Mouse (Mus musculus) layer of hippocampus, adult 2 months (tissue): Measurements from ENCODE around the gene Phf1. TPM values are rescaled to one million over a fixed set of nuclear protein-coding genes. Genes with fewer than 3 reads are reported as not detected.
A peak's percentile ranks its signal among the peaks of the same experiment; 100 is the strongest.
"Not testable (repeated sequence)": the region's sequence is repeated elsewhere in the genome, so short reads cannot be mapped to it uniquely, and the experiment has no call there.

Experiments
- DNase-seq, 2 experiments: peaks; one replicate each; pipeline ENCODE4 v3.0.0; 2022; ENCODE audit warnings: low spot score in 2 of 2
- H3K27ac ChIP-seq: fragments of 200-600 bp; 2 replicates; pipeline ENCODE4 v1.8.1; 2022
- H3K4me3 ChIP-seq: fragments of 200-600 bp; 2 replicates; pipeline ENCODE4 v1.8.1; 2022; ENCODE audit warnings: mild to moderate bottlenecking
- CTCF ChIP-seq: fragments of 200-600 bp; conservative IDR thresholded peaks from 2 replicates; pipeline ENCODE4 v1.8.1; 2022; ENCODE audit warnings: antibody characterized with exemption, mild to moderate bottlenecking, moderate library complexity
- total RNA-seq, 2 experiments: library from RNA; stranded (reverse); gene quantifications; 2 replicates each; pipeline ENCODE4 v1.2.3; 2021

Phf1 gene
- total RNA-seq, 2 experiments from 2014 or later: 31.4 to 33.9 TPM

GRCm38 (mm10) chr17:26961572-26962240 lies 28.9 kb downstream of the Phf1 start:
- no peak for DNase-seq
- Histone ChIP-seq H3K27ac (no peak overlapping the region), H3K4me3 (no peak overlapping the region)
- TF ChIP-seq CTCF: no peak

DNA sequence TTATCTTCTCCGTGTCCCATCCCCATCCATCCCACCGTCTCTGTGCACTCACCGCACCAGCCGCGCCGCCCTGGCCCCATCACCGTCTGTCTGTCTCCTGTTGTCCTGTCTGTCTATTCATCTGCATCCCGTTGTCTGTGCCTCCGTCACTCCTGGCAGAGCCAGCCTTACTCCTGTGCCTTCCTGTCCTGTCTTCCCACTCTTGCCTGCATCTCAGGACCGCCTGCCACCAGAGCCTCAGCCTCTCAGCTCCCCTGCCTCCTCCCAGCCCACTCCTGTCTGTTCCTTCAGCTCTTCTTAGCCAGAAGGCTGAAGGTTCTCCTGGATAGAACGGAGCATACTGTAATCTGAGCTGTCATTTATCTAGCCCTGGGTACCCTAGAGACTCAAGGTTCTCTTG lies 34.1 kb downstream of the Phf1 start:
- no peak for TF ChIP-seq CTCF
- Histone ChIP-seq H3K27ac (peak overlapping the region; percentile 77; the same call in 1 of the 2 replicates), H3K4me3 (no peak overlapping the region)
- DNase-seq: no peak

GRCm38 (mm10) chr17:26967477-26967876 lies 34.6 kb downstream of the Phf1 start:
- Histone ChIP-seq H3K27ac (peak overlapping the region; percentile 77), H3K4me3 (no peak overlapping the region)
- TF ChIP-seq CTCF: no peak
- no peak for DNase-seq

- TF ChIP-seq CTCF: no peak
- peak overlapping the region; percentile 77 for H3K27ac ChIP-seq
- no peak for DNase-seq
Measured at GRCm38 (mm10) chr17:26968200-26968611, 35.4 kb downstream of the Phf1 start.

GRCm38 (mm10) chr17:26969257-26969656 lies 36.4 kb downstream of the Phf1 start:
- DNase-seq: no peak
- Histone ChIP-seq H3K27ac (peak overlapping the region; percentile 77), H3K4me3 (no peak overlapping the region)
- TF ChIP-seq CTCF: no peak

More at GRCm38 (mm10) chr17:26968200-26968611, 35.4 kb downstream of the Phf1 start:
- no peak overlapping the region for H3K4me3 ChIP-seq

- no peak for DNase-seq
- peak overlapping the region; percentile 77; the same call in 1 of the 2 replicates for H3K27ac ChIP-seq
- H3K4me3 ChIP-seq: no peak overlapping the region
- no peak for TF ChIP-seq CTCF
Measured at GRCm38 (mm10) chr17:26970221-26970620, 37.4 kb downstream of the Phf1 start.

GRCm38 (mm10) chr17:26971247-26971905 lies 38.5 kb downstream of the Phf1 start:
- H3K27ac ChIP-seq: peak overlapping the region; percentile 94; the same call in 1 of the 2 replicates
- no peak for TF ChIP-seq CTCF
- DNase-seq: no peak
- H3K4me3 ChIP-seq: no peak overlapping the region

DNA sequence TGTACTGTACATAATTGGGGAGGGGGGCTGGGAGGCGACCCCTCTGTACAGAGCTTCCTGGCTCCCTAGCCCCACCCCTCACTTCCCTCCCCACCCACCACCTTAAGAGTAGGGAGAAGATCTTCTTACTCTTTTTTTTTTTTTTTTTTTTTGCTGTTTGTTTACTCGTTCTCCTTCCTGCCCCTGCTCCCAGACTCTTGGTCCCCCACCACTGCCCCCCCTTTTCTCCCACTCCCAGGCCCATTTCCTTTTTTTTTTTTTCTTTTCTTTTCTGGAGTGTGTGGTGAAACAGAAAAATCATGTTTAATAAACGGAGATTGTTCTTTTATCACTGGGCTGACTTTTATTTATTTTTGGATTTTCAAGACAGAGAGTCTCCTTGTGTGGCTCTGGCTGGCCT lies 39.3 kb downstream of the Phf1 start:
- H3K4me3 ChIP-seq: peak overlapping the region; percentile 84
- TF ChIP-seq CTCF: no peak
- H3K27ac ChIP-seq: peak overlapping the region; percentile 94
- DNase-seq: no peak

- no peak for TF ChIP-seq CTCF
- DNase-seq: peak; percentile 95 to 96
- Histone ChIP-seq H3K4me3 (peak within 1 kb of the TSS; percentile 84), H3K27ac (peak within 1 kb of the TSS; percentile 94)
Measured at GRCm38 (mm10) chr17:26972703-26973574, 40.1 kb downstream of the Phf1 start, which contains the start of gene Zbtb9. Gene Zbtb9 (plus strand): TSS chr17:26973167.

DNA sequence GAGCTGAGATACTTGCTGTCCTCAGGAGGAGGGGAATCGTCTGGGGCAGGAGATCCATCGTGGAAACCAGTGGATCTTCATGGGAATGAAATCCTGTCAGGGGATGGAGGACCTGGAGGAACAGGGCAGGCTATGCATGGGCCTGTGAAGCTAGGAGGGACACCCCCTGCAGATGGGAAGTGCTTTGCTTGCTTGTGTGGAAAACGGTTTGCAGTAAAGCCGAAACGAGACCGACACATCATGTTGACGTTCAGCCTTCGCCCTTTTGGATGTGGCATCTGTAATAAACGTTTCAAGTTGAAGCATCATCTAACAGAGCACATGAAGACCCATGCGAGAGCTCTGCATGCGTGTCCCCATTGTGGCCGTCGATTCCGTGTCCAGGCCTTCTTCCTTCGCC lies 41.7 kb downstream of the Phf1 start:
- Histone ChIP-seq H3K4me3 (no peak overlapping the region), H3K27ac (no peak overlapping the region)
- TF ChIP-seq CTCF: no peak
- no peak for DNase-seq

DNA sequence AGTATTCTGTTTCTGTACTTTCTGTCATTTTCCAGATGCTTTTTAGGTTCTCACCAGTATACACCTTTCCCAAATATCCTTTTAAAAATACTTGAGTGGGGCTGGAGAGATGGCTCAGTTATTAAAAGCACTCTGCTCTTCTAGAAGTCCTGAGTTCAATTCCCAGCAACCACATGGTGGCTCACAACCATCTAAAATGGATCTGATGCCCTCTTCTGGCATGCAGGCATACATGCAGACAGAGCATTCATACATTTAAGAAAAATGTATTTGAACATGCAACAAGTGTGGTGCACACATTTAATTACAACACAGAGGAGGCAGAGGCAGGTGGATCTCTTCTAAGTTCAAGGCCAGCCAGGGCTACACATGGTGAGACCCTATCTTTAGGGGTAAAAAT lies 42.6 kb downstream of the Phf1 start:
- no peak overlapping the region for H3K27ac ChIP-seq
- TF ChIP-seq CTCF: peak; percentile 58
- H3K4me3 ChIP-seq: no peak overlapping the region
- no peak for DNase-seq

DNA sequence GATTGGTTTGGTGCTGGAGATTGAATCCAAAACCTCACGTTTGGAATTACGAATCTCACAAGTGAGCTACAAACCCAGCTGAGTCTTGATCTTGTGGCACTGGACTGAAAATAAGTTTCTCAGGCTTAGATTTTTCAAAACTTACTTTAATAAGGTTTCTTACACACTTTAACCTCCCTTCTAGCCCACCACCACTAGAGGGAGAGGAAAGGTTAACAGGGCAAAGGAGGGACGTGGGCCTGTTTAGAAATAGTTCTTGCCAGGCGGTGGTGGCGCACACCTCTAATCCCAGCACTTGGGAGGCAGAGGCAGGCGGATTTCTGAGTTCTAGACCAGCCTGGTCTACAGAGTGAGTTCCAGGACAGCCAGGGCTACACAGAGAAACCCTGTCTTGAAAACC lies 44.5 kb downstream of the Phf1 start:
- H3K27ac ChIP-seq, H3K4me3 ChIP-seq, DNase-seq: not testable (repeated sequence)
- peak; percentile 40 for TF ChIP-seq CTCF

- TF ChIP-seq CTCF: no peak
- Histone ChIP-seq H3K4me3 (no peak overlapping the region), H3K27ac (no peak overlapping the region)
- no peak for DNase-seq
Measured at GRCm38 (mm10) chr17:26979426-26979825, 46.6 kb downstream of the Phf1 start.
